Comparison of ENCODE assay signal across 27 mouse cellular contexts in genomic region chr11:112672086-112672485, GRCm38 (mm10).
"Had no signal": no experiment of that assay in that cellular context is flagged by ENCODE, and none has a peak within 500 bp of the region (broad histone marks: within the 10 kb centered on the region; RNA-seq: fewer than 3 reads in every experiment).

No protein-coding gene starts in this region.

- H3K4me3 ChIP-seq: gastrocnemius, adult 2 months; heart, embryonic 10.5 days; heart, embryonic 12.5 days; hindbrain, embryonic 10.5 days; hindbrain, embryonic 12.5 days; intestine, embryonic 15.5 days; layer of hippocampus, adult 2 months; limb, embryonic 13.5 days; limb, embryonic 15.5 days; liver, embryonic 12.5 days had no signal

- H3K4me2 ChIP-seq: heart, embryonic 12.5 days; hindbrain, embryonic 12.5 days; hindbrain, embryonic 14.5 days; intestine, embryonic 15.5 days; limb, embryonic 13.5 days; limb, embryonic 15.5 days; liver, embryonic 12.5 days had no signal

- ATAC-seq: hindbrain, embryonic 16.5 days; inflammation-experienced regulatory T-cells, adult 6 months; intestine, embryonic 15.5 days; intestine, postnatal 0 days; liver, embryonic 12.5 days had no signal

- H3K36me3 ChIP-seq: heart, embryonic 10.5 days; heart, embryonic 12.5 days; hindbrain, embryonic 10.5 days; hindbrain, embryonic 12.5 days; intestine, embryonic 15.5 days; limb, embryonic 13.5 days; limb, embryonic 15.5 days; liver, embryonic 12.5 days had no signal

- DNase-seq: gastrocnemius, adult 2 months; gastrocnemius, postnatal 10 days; gastrocnemius, postnatal 25 days; heart, adult 18-20 months; heart, postnatal 10 days; heart, postnatal 4 days; kidney, adult 18-20 months; kidney, adult 8-10 months; kidney, postnatal 10 days; kidney, postnatal 25 days; kidney, postnatal 4 days; layer of hippocampus, postnatal 36 days; left cerebral cortex, postnatal 4 days had no signal

- H3K4me1 ChIP-seq: heart, embryonic 10.5 days; heart, embryonic 12.5 days; hindbrain, embryonic 10.5 days; hindbrain, embryonic 12.5 days; intestine, embryonic 15.5 days; limb, embryonic 13.5 days; liver, embryonic 12.5 days had no signal

- H3K27ac ChIP-seq: gastrocnemius, adult 2 months; heart, embryonic 10.5 days; hindbrain, embryonic 10.5 days; hindbrain, embryonic 12.5 days; hindbrain, embryonic 14.5 days; intestine, embryonic 15.5 days; layer of hippocampus, adult 2 months; limb, embryonic 13.5 days; limb, embryonic 15.5 days; liver, embryonic 12.5 days; liver, embryonic 14.5 days had no signal

- H3K9me3 ChIP-seq: heart, embryonic 10.5 days; heart, embryonic 12.5 days; hindbrain, embryonic 10.5 days; hindbrain, embryonic 12.5 days; intestine, embryonic 15.5 days; limb, embryonic 13.5 days; limb, embryonic 15.5 days; liver, embryonic 12.5 days had no signal

- H3K9ac ChIP-seq: heart, embryonic 12.5 days; hindbrain, embryonic 12.5 days; hindbrain, embryonic 14.5 days; intestine, embryonic 15.5 days; limb, embryonic 13.5 days; limb, embryonic 15.5 days; liver, embryonic 12.5 days; liver, embryonic 14.5 days had no signal

- H3K27me3 ChIP-seq: heart, embryonic 12.5 days; hindbrain, embryonic 12.5 days; intestine, embryonic 15.5 days; limb, embryonic 13.5 days; limb, embryonic 15.5 days; liver, embryonic 12.5 days had no signal
